Mouse (Mus musculus): ENCODE measurements around the gene Unc119b.
A peak's percentile ranks its signal among the peaks of the same experiment; 100 is the strongest.
"Not testable (repeated sequence)": the region's sequence is repeated elsewhere in the genome, so short reads cannot be mapped to it uniquely, and the experiment has no call there.

Unc119b gene

GRCm38 (mm10) chr5:115134234-115135165, at the start of gene Unc119b:
Gene Unc119b (minus strand): TSS chr5:115134975.
- peak; percentile 90 for DNase-seq (ENCODE audit: low spot score)

DNA sequence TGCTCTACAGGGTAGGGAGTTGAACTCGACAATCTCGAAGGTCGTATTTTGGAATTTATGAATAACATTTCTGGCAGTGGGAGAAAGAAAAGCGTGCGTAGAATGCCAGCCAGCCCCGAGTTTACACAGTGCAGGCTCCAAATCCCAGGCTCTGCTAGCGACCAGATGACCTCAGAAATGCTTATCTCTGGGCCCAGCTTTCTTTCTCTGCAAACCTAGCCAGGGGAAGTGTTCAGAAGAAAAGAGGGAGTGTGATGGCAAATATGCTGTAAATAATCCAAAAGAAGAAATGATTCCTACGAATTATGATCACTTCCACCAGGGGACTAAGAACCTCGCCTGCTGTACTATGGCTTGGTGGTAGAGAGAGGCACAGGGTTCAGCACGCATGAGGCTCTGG, 48.7 kb upstream of the Unc119b start:
- no peak for DNase-seq (ENCODE audit: low spot score)

- DNase-seq (ENCODE audit: low spot score) = no peak
Observed at GRCm38 (mm10) chr5:115182925-115183324, 48.1 kb upstream of the Unc119b start.

DNA sequence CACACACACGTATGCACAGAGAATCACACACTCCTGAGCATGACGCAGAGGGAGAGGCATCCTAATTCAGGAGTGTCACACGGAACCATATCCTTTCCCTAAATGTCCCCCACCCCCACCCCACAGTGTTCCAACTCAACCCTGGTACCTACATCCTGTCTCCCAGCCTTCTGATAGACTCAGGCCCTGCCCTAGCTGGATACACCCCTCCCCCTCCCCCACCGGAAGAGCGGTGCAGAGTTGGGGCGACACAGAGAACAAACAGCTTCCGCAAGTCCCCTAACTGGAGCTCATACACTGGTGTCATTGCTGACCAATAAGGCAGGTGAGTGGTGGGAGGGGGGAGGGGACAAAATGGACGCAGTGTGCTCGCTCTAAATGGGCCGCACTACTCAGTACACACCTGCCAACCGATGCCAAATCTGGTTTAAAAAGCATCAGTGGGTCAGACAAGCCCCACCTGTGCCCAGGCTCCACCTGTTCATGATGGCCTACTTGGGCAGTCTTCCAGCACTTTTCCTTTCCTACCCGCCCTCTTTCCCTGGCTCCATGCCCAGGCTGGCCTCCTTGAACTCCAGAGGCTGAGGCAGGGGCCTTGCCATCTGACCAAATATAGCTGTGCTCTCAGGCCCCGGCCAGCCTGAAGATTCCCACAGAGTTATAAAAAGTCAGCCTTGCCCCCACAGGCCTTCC, 46.6 kb upstream of the Unc119b start:
- DNase-seq (ENCODE audit: low spot score) = peak; percentile 50

DNA sequence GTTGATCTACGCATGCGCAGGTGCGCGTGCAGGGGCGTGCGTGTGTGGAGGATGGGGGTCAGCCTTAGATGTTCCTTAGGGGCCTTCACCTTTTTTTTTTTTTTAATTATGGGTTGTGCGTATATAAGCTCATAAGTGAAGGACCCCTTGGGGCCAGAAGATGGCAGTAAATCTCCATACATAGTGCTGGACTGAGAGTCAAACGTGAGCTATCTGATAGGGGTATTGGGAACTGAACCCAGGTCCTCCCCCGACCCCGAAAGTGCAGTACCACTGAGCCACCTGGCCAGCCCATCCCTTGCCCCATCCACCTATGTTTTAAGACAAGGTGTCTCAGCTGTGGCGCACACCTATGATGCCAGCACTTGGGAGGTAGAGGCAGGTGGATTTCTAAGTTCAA, 44.8 kb upstream of the Unc119b start:
- DNase-seq (ENCODE audit: low spot score) = no peak

DNA sequence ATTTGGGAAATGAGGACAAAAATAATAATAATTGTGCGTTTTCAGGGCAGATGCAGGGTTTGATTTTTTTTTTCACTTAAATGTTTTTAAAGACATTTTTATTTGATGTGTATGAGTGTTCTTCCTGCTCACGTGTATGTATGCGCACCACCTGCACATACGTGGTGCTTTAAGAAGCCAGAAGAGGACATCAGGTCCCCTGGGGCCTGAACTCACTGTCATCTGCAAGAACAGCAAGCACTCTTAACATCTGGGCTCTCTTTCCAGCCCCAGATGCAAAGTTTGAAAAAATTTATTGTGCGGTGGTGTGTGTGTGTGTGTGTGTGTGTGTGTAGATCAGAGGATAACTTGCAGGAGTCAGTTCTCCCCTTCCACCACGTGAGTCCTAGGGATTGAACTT, 43.1 kb upstream of the Unc119b start:
- no peak for DNase-seq (ENCODE audit: low spot score)

- DNase-seq (ENCODE audit: low spot score) = no peak
Observed at GRCm38 (mm10) chr5:115174554-115174953, 39.8 kb upstream of the Unc119b start.

DNA sequence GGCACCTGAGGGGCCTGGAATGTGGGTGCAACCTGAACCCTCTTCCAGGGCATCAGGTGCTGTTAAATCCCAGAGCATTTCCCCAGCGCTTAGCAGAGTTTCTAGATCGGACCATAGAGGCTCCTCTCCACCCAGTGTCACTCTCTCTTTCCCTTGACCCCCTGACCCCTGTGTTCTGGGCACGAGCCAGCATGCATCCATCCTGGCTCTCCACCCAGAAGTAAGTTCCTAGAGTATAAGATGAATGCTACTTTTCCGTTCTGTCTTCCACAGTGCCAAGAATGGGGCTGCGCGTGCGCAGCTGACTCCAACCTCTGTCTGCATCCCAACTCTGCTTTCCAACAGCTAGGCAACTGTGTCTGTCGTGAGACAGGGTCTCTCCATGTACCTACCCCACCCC, 35.4 kb upstream of the Unc119b start:
- no peak for DNase-seq (ENCODE audit: low spot score)

DNA sequence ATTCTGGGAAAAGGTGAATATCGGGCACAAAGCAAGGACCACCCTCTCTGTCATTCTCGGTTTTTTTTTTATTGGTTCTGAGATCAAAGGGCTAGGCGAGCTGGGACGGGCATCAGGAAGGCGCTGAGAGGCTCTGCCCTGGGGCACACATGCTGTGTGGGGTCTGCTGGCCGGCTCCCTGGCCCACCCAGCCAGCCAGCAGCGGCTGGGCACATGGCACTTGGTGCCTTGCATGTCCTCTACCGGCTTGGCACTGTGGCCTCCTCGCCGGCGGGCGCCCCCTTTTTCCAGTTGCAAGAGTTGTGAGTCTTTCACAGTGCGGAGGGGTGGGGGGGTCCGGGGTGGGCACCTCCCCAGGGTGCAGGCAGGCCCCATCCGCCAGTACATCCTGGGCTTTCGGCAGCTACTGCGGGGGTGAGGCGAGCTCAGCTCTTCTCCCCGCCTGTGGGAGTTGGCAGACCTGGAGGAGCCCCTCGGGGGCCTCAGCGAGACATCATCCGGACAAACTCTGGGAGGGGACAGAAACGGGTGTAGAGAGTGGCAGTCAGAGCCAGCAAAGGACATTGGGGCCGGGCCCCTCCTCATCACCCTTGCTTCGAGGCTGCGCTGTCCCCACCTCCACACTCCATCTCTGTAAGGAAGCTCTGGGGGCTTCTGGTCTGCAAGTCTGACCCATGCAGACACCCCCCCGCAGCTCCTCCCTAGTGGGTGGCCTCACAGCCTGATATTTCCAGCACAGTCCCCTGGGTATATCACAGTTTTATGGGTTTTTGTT, 34.1 kb upstream of the Unc119b start:
- no peak for DNase-seq (ENCODE audit: low spot score)

- DNase-seq (ENCODE audit: low spot score) = no peak
Observed at GRCm38 (mm10) chr5:115167396-115167795, 32.6 kb upstream of the Unc119b start.

DNA sequence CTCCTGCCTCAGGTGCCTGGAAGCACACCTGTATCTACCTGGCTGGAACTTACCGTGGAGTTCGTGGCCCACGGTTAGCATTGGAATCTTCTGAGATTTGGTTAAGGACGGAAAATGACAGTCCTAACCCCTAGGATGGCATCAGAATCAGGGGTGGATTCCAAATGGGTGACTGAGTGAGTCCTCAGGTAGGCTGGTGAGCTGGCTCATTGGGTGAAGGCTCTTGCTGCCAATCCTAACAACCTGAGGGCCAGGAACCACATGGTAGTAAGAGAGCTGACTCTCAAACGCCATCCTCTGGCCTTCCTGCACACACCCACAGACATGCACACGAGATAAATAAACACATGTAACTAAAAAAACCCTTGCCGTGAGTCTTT, 32.0 kb upstream of the Unc119b start:
- DNase-seq (ENCODE audit: low spot score) = no peak

DNA sequence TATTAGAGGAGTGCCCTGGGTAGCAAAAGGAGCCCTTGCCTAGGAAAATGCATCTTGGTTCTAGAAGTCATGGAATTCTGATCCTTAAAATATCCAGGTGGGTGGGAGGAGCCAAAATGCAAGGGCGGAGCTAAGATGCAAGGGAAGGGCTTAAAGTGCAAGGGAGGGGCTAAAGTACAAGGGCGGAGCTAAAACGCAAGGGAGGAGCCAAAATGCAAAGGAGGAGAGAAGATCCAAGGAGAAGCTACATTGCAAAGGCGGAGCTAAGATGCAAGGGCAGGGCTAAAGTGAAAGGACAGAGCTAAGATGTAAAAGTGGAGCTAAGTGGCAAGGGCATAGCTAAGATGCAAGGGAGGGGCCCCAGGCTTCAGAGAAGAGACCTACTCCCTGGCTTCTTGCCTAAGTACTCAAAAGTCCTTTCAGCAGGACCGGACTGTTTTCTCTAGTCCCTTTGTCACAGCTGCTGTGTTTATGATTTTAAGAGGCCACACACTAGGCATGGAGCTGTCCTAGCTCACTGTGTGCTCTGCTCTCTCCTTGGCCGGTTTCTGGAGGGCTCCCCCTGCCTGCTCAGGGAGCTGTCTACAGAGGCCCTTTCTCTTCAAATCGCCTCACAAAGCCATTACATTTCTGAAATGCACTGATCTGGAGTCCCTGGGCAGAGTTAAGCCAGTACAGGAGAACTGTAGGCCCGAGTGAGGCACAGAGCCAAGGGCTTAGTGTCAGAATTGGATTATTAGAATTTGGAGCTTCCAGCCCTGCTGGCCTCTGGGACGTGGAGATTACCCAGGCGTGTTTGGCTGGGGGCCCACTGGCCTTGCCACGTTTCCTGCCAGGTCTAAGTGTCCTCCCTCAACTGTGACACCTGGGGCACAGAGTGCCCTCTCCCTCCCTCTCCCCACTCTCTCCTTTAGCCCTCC, 31.4 kb upstream of the Unc119b start:
- no peak for DNase-seq (ENCODE audit: low spot score)

- DNase-seq (ENCODE audit: low spot score) = no peak
Observed at GRCm38 (mm10) chr5:115165351-115165750, 30.6 kb upstream of the Unc119b start.

DNA sequence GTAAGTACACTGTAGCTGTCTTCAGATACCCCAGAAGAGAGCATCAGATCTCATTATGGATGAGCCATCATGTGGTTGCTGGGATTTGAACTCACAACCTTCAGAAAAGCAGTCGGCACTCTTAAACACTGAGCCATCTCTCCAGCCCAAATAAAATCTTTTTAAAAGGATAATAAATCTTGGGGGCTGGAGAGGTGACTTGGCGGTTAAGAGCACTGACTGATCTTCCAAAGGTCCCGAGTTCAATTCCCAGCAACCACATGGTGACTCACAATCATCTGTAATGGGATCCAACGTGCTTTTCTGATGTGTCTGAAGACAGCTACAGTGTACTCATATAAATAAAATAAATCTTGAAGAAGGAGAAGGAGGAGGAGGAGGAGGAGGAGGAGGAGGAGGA, 29.7 kb upstream of the Unc119b start:
- DNase-seq (ENCODE audit: low spot score) = not testable (repeated sequence)

GRCm38 (mm10) chr5:115163563-115163962, 28.8 kb upstream of the Unc119b start:
- DNase-seq (ENCODE audit: low spot score) = peak; percentile 73

- not testable (repeated sequence) for DNase-seq (ENCODE audit: low spot score)
Observed at GRCm38 (mm10) chr5:115161940-115162279, 27.1 kb upstream of the Unc119b start.

DNA sequence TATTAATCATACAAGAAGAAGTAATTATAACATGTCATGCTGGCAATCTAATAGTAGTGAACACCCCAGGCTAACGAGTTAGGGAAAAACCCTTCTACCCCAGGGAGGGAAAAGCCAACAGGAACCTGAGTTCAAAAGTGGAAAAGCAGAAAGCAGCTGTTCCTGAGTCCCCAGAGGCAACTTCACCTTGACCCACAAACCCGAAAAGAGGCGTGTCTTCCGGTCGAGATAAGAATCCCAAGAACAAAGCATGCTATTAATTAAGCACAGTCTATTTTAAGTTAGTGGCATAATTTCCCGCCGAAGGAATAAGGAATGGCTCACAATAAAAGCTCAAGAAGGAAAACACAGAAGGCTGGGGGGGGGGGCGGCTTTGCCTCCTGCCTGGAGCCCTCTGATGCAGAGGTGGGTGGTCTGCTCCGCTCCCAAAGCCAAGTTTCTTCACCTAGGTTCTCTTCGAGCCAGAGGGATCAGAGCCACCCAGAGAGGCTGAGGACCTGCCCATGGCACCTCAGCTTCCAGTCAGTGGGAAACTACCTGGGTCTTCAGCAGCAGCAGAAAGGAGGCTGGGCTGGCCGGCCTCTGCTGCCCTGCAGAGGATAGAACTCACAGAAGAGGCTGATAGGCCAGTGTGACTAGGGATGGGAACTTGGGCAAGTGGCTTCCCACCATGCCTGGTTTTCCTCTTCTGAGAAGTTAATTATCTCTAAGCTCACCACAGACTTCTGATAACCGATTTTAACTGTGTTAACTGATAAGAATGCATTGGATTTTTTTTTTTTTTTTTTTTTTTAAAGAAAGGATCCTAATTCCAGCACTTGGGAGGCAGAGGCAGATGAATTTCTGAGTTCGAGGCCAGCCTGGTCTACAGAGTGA, 26.5 kb upstream of the Unc119b start:
- no peak for DNase-seq (ENCODE audit: low spot score)

DNA sequence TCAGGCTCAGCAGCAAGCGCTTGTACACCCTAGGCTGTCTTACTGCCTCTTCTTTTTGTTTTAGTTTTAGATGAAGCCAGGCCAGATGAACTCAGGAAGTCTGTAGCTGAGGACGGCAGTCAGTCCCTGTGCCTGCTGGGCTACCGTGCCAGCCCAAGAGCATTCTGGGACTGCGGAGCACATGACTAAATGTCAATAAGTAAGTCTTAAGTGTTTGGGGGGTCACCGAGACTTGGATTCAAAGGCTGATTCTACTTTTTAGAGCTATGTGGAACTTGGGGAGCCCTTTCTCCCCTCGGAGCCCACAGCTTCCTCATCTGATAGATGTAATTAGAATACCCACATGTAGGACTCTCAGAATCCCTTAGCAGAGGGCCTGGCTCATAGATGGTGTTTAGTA, 25.9 kb upstream of the Unc119b start:
- DNase-seq (ENCODE audit: low spot score) = no peak

DNA sequence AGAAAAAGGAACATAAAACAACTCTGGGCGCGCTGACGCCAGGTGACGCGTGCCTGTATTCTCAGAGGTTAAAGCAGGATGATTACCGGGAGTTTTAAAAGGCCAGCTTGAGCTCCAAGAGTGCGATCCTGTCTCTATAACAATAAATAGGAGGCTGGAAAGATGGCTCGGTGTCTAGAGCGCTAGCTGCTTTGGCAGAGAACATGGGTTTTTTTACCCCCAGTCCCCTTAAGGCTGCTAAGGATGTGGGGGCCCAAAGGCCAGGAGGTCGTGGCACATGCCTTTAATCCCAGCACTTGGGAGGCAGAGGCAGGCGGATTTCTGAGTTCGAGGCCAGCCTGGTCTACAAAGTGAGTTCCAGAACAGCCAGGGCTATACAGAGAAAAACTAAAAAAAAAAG, 24.4 kb upstream of the Unc119b start:
- DNase-seq (ENCODE audit: low spot score) = no peak
